Comparison of ENCODE assay signal across 8 mouse cellular contexts in the genomic region with DNA sequence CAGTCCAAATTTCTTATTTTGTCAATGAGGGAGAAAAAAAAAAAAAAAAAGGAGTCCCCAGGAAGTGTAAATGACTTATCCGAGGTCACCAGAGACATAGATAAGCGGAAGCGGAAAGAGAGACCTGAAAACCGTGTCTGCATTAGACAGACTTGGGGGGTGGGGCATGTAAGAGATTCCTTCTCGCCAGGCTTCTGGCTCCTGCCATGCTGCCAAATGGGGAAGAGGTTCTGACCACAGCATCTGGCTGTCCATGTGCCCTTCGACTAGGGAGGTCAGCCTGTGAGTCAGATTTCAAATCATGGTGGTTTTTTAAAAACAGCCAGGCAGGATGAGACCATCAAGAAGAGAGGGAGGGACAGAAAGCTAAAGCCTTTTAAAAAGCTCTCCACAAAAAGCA. TPM values are rescaled to one million over a fixed set of nuclear protein-coding genes. Genes with fewer than 3 reads are reported as not detected.
DNase-seq lines count a peak whose midpoint lies in the region; ATAC-seq and TF ChIP-seq lines count a peak whose summit lies in the region.

No protein-coding gene starts in this region.

- no peaks in the 10 kb centered on the region for H3K36me3 ChIP-seq in embryonic facial prominence, embryonic 12.5 days
- no peaks in the 10 kb centered on the region for H3K36me3 ChIP-seq in liver, embryonic 15.5 days (replicated peaks)

- WGBS in lung, adult 2 months = 22% methylated on average over 6 of the region's 6 CpGs
- WGBS in embryonic facial prominence, embryonic 12.5 days = under 1% methylated on average over 6 of the region's 6 CpGs
- WGBS in liver, embryonic 15.5 days (ENCODE audit: insufficient replicate concordance) = 3% methylated on average over 6 of the region's 6 CpGs

- no peak for TF ChIP-seq CTCF in lung, adult 2 months (IDR thresholded peaks at IDR 0.05; ENCODE audit: insufficient read depth, low read length)

- 0 out of 2 replicates have a peak overlapping the region, but pooled peaks have one; percentile 18 for H3K4me2 ChIP-seq in embryonic facial prominence, embryonic 12.5 days (replicated peaks)
- H3K4me2 ChIP-seq in liver, embryonic 15.5 days = peak overlapping the region; percentile 44

- no peak for TF ChIP-seq POLR2A in lung, adult 2 months (IDR thresholded peaks at IDR 0.05; ENCODE audit: borderline replicate concordance, extremely low read depth, low read depth, low read length)

- ATAC-seq in embryonic facial prominence, embryonic 12.5 days (ENCODE audit: insufficient number of reproducible peaks, insufficient read depth, low FRiP score, low TSS enrichment) = no peak
- ATAC-seq in liver, embryonic 15.5 days (ENCODE audit: insufficient read depth) = no peak
- no peak for ATAC-seq in activated CD4-positive, CD25-positive, alpha-beta regulatory T cell, adult 4 months

- no peak overlapping the region for H3K27ac ChIP-seq in embryonic facial prominence, embryonic 12.5 days
- H3K27ac ChIP-seq in liver, embryonic 15.5 days (replicated peaks) = no peak overlapping the region

- no peaks in the 10 kb centered on the region for H3K9me3 ChIP-seq in embryonic facial prominence, embryonic 12.5 days
- H3K9me3 ChIP-seq in liver, embryonic 15.5 days (replicated peaks) = no peaks in the 10 kb centered on the region

- no peaks in the 10 kb centered on the region for H3K27me3 ChIP-seq in embryonic facial prominence, embryonic 12.5 days
- no peaks in the 10 kb centered on the region for H3K27me3 ChIP-seq in liver, embryonic 15.5 days

- H3K9ac ChIP-seq in embryonic facial prominence, embryonic 12.5 days = no peak overlapping the region
- H3K9ac ChIP-seq in liver, embryonic 15.5 days = no peak overlapping the region

- intact Hi-C loops in heart, postnatal 36 days (cut with DNase I) = loop anchor here (2.0 kb wide), 1 partner anchor 25 kb away; no protein-coding TSS in a partner anchor

- no peak overlapping the region for H3K4me3 ChIP-seq in lung, adult 2 months (replicated peaks; ENCODE audit: extremely low read depth, low read depth, low read length)
- H3K4me3 ChIP-seq in embryonic facial prominence, embryonic 12.5 days = no peak overlapping the region
- H3K4me3 ChIP-seq in liver, embryonic 15.5 days (replicated peaks) = 0 out of 2 replicates have a peak overlapping the region, but pooled peaks have one; percentile 9

- peak; percentile 33 to 41 for DNase-seq in lung, adult 18-20 months
- DNase-seq in lung, adult 2 months = no peak
- DNase-seq in heart, postnatal 36 days = peak; percentile 13 to 27
- no peak for DNase-seq in thymus, postnatal 14 days
- no peak for DNase-seq in urinary bladder, postnatal 25 days (ENCODE audit: low spot score)

- no peaks in the 10 kb centered on the region for H3K4me1 ChIP-seq in lung, adult 2 months (ENCODE audit: control insufficient read depth, insufficient read depth, low read length)
- H3K4me1 ChIP-seq in embryonic facial prominence, embryonic 12.5 days = peaks cover 17% of the 10 kb centered on the region
- H3K4me1 ChIP-seq in liver, embryonic 15.5 days (replicated peaks) = 0 out of 2 replicates have a peak, but pooled peaks cover 5% of the 10 kb centered on the region

RNA-seq across cellular contexts. Expression of a gene that starts 15.0 kb away (rescaled TPM):
- polyA plus RNA-seq in lung, adult 2 months (2012; rRNA removed) = 0.04 and 0.05 TPM in 2 replicates
- 1.8 and 2.1 TPM in 2 replicates for polyA plus RNA-seq in embryonic facial prominence, embryonic 12.5 days (2016; fragmentation: Nextera tagmentation; extraction: Ambion mirVana)
- under 1 TPM; 0.30 to 0.33 TPM for total RNA-seq in heart, postnatal 36 days (2021)
- 0.08 and 0.15 TPM in 2 replicates for polyA plus RNA-seq in liver, embryonic 15.5 days (2015; fragmentation: Nextera tagmentation; extraction: Ambion mirVana)
- not detected for polyA plus RNA-seq in activated CD4-positive, CD25-positive, alpha-beta regulatory T cell, adult 4 months (2017; shearing (Covaris generic))

Comparison
In these comparisons a context has a peak if more than half of its experiments do, and no peak if none do; other contexts are left out.
1. DNase-seq: peak in lung, adult 18-20 months (2 of 2) and heart, postnatal 36 days (2 of 2); none in lung, adult 2 months (single experiment), thymus, postnatal 14 days (single experiment) and urinary bladder, postnatal 25 days (single experiment).